Mouse (Mus musculus): ENCODE measurements around the gene Klc2. TPM values are rescaled to one million over a fixed set of nuclear protein-coding genes. Genes with fewer than 3 reads are reported as not detected.

The Klc2 gene
- total and polyA plus RNA-seq, 3 experiments = 7.3 to 30.3 TPM; not detected in 1

DNA sequence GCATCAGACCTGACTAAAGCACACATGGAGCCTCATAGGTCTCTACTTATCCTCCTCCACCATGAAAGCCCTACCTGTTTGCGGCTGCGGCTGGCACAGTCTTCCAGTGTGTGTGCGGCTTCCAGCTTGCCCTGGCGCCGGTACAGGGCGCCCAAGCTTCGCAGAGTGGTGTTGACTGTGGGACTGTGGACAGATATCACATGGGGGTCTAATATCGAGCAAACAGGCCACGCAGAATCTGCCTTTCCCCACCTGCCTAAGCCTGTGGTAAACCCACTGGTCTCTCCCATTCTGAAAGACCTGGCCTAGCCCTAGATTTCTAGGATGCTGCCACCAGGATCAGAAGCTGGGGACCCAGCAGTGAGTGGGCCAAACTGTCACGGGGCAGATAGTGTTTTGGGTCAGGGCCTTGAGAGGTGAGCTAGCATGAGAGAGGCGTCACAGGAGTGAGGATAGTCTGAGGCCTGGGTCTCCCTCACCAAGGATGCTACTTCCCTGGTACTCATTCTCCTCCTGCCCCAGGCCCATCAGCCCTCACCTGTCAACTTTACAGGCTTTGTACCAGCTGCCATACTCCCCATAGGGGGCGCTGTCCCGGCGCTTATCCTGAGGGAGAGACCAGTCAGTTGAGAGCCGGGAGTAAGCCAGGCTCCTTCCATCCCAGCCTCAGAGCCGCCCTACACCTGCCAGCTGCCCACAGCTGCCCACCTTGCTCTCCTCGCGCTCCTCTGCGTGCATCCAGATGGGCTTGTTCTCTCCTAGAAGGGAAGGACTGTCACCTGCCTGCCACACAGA, 8.5 kb downstream of the Klc2 start:
- H3K79me2 ChIP-seq (ENCODE audit: control insufficient read depth, insufficient read depth, low read length, poor library complexity) = peaks cover 9% of the 10 kb centered on the region; the same call in 1 of the 2 replicates
- no peaks in the 10 kb centered on the region for H3K9me3 ChIP-seq (replicated peaks; ENCODE audit: insufficient read depth, low read length)
- TF ChIP-seq GATA1 (IDR thresholded peaks at IDR 0.05; ENCODE audit: low read depth, low read length) = no peak
- TF ChIP-seq CTCF (IDR thresholded peaks at IDR 0.05 in 2 of 3, conservative IDR thresholded peaks at IDR 0.05 in 1 of 3; ENCODE audit: control insufficient read depth in 1 of 3, insufficient read depth in 1 of 3, low read depth in 2 of 3, low read length in 3 of 3, poor library complexity in 1 of 3, severe bottlenecking in 1 of 3) = peak; percentile 61 to 83 (median 62)
- peaks cover 0 to 6% of the 10 kb centered on the region in 2 experiments; a peak in 2 of 4 replicates for H3K36me3 ChIP-seq (ENCODE audit: control insufficient read depth in 1 of 2, insufficient read depth in 2 of 2, low read length in 2 of 2)
- no peak overlapping the region for H3K27ac ChIP-seq (ENCODE audit: control insufficient read depth, low read depth, low read length)
- peaks cover 2 to 6% of the 10 kb centered on the region in 2 experiments; a peak in 3 of 4 replicates for H3K4me1 ChIP-seq (ENCODE audit: control insufficient read depth in 1 of 2, insufficient read depth in 2 of 2, low read length in 2 of 2)
- H3K9ac ChIP-seq (ENCODE audit: control insufficient read depth, low read depth, low read length, poor library complexity, severe bottlenecking) = no peak overlapping the region
- H3K27me3 ChIP-seq (ENCODE audit: control insufficient read depth in 1 of 2, insufficient read depth in 2 of 2, low read length in 2 of 2) = no peaks in the 10 kb centered on the region
- no peak overlapping the region for H3K4me3 ChIP-seq (ENCODE audit: control insufficient read depth in 1 of 2, insufficient read depth in 1 of 2, low read depth in 2 of 2, low read length in 2 of 2)
- DNase-seq (ENCODE audit: low read depth, low spot score) = peak; percentile 50

DNA sequence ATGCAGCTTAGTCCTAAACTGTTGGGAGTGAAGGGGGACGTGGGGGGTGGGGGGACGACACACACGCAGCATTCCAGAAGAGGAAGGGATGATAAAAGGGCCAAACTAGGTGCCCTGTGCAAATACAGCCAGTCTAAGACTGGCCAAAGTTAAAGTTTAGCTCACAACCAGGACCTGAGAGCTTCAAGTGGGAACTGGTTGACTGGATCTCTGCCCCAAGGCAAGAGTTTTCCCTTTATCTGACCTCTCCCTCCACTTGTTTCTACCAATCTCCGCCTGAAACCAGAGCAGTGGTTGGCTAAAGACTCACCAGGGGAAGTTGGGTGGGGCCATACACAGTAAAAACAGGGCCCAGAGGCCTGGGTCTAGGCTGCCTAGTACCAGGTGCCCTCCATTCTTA, 9.7 kb downstream of the Klc2 start:
- H3K27me3 ChIP-seq (ENCODE audit: control insufficient read depth in 1 of 2, insufficient read depth in 2 of 2, low read length in 2 of 2) = no peaks in the 10 kb centered on the region
- no peak overlapping the region for H3K9ac ChIP-seq (ENCODE audit: control insufficient read depth, low read depth, low read length, poor library complexity, severe bottlenecking)
- TF ChIP-seq RAD21 (IDR thresholded peaks at IDR 0.05; ENCODE audit: low read depth, low read length) (no peak), EP300 (IDR thresholded peaks at IDR 0.05; ENCODE audit: low read depth in 1 of 2, low read length in 2 of 2) (no peak), TBP (IDR thresholded peaks at IDR 0.05; ENCODE audit: low read depth, low read length) (no peak), MYB (IDR thresholded peaks at IDR 0.05; ENCODE audit: low read depth, low read length) (no peak), POLR2A (IDR thresholded peaks at IDR 0.05; ENCODE audit: control insufficient read depth in 1 of 2, insufficient read depth in 1 of 2, low read depth in 1 of 2, low read length in 2 of 2, poor library complexity in 1 of 2) (no peak), UBTF (IDR thresholded peaks at IDR 0.05; ENCODE audit: borderline replicate concordance, insufficient read depth, low read depth, low read length) (no peak), CTCF (IDR thresholded peaks at IDR 0.05 in 2 of 3, conservative IDR thresholded peaks at IDR 0.05 in 1 of 3; ENCODE audit: control insufficient read depth in 1 of 3, insufficient read depth in 1 of 3, low read depth in 2 of 3, low read length in 3 of 3, poor library complexity in 1 of 3, severe bottlenecking in 1 of 3) (no peak), TCF12 (IDR thresholded peaks at IDR 0.05; ENCODE audit: low read depth, low read length) (no peak), CHD2 (IDR thresholded peaks at IDR 0.05; ENCODE audit: low read length) (no peak), BHLHE40 (IDR thresholded peaks at IDR 0.05; ENCODE audit: borderline replicate concordance, low read depth, low read length) (no peak), JUND (IDR thresholded peaks at IDR 0.05; ENCODE audit: low read depth, low read length) (no peak), USF2 (IDR thresholded peaks at IDR 0.05; ENCODE audit: borderline replicate concordance in 1 of 2, insufficient read depth in 1 of 2, low read depth in 1 of 2, low read length in 2 of 2) (no peak), ELF1 (IDR thresholded peaks at IDR 0.05; ENCODE audit: low read depth, low read length) (no peak)
- H3K4me3 ChIP-seq (ENCODE audit: control insufficient read depth in 1 of 2, insufficient read depth in 1 of 2, low read depth in 2 of 2, low read length in 2 of 2) = no peak overlapping the region
- no peak for DNase-seq (ENCODE audit: low read depth, low spot score)
- no peaks in the 10 kb centered on the region for H3K9me3 ChIP-seq (replicated peaks; ENCODE audit: insufficient read depth, low read length)
- peaks cover 2 to 6% of the 10 kb centered on the region in 2 experiments; a peak in 3 of 4 replicates for H3K4me1 ChIP-seq (ENCODE audit: control insufficient read depth in 1 of 2, insufficient read depth in 2 of 2, low read length in 2 of 2)
- no peak overlapping the region for H3K27ac ChIP-seq (ENCODE audit: control insufficient read depth, low read depth, low read length)
- peaks cover 1 to 6% of the 10 kb centered on the region in 2 experiments; a peak in 3 of 4 replicates for H3K36me3 ChIP-seq (ENCODE audit: control insufficient read depth in 1 of 2, insufficient read depth in 2 of 2, low read length in 2 of 2)
- peaks cover 9% of the 10 kb centered on the region; the same call in 1 of the 2 replicates for H3K79me2 ChIP-seq (ENCODE audit: control insufficient read depth, insufficient read depth, low read length, poor library complexity)

All from MEL (cell line).